Mouse (Mus musculus) C3H10T1/2 (cell line): ENCODE results near the gene Tpbpb. TPM values are rescaled to one million over a fixed set of nuclear protein-coding genes. Genes with fewer than 3 reads are reported as not detected.

ENCODE experiments used
- polyA plus RNA-seq, 2 experiments: library from polyadenylated mRNA; unstranded; fragments of >200 nt; fragmentation: generic; extraction: Trizol; gene quantifications; one replicate each; pipeline ENCODE4 v1.2.1; 2012; ENCODE audit warnings: missing spikeins in 2 of 2

The Tpbpb gene
- polyA plus RNA-seq: not detected

GRCm38 (mm10) chr13:60904780-60905179 lies at the start of gene Tpbpb:
TSS of gene Tpbpb (minus strand) at chr13:60904880.

GRCm38 (mm10) chr13:60941884-60942283 lies 37.2 kb upstream of the Tpbpb start, which contains the start of gene Tpbpa:
TSS of gene Tpbpa (minus strand) at chr13:60941984.

GRCm38 (mm10) chr13:60936500-60936901 lies 31.8 kb upstream of the Tpbpb start, which contains the start of the genes Gm49391 and Ctla2a:
TSS of gene Gm49391 (minus strand) at chr13:60936571.
TSS of gene Ctla2a (minus strand) at chr13:60936625.

GRCm38 (mm10) chr13:60935490-60935889 lies 30.8 kb upstream of the Tpbpb start, which contains the start of gene Gm49393:
TSS of gene Gm49393 (minus strand) at chr13:60935590.

GRCm38 (mm10) chr13:60897328-60897727 lies 7.4 kb downstream of the Tpbpb start, which contains the start of gene Ctla2b:
TSS of gene Ctla2b (minus strand) at chr13:60897447.

GRCm38 (mm10) chr13:60896794-60897193 lies 7.9 kb downstream of the Tpbpb start, which contains the start of gene Gm49392:
TSS of gene Gm49392 (minus strand) at chr13:60896894.

GRCm38 (mm10) chr13:60864281-60864680 lies 40.4 kb downstream of the Tpbpb start, which contains the start of gene 4930486L24Rik:
TSS of gene 4930486L24Rik (minus strand) at chr13:60864475.

Other genes with a start within 250 kb of the Tpbpb start
- not detected for gene BC051665, start 118.5 kb downstream of the Tpbpb start, polyA plus RNA-seq
- not detected for gene Ctsll3, start 102.0 kb downstream of the Tpbpb start, polyA plus RNA-seq
- gene 4930486L24Rik, start 40.4 kb downstream of the Tpbpb start, polyA plus RNA-seq: under 1 TPM; 0.09 to 0.21 TPM
- gene Gm49392, start 8.0 kb downstream of the Tpbpb start, polyA plus RNA-seq: under 1 TPM; 0.06 to 0.08 TPM
- under 1 TPM; 0.44 to 0.57 TPM for gene Ctla2b, start 7.4 kb downstream of the Tpbpb start, polyA plus RNA-seq
- not detected for gene Gm49393, start 30.7 kb upstream of the Tpbpb start, polyA plus RNA-seq
- gene Gm49391, start 31.7 kb upstream of the Tpbpb start, polyA plus RNA-seq: under 1 TPM; 0.29 to 0.30 TPM
- gene Ctla2a, start 31.7 kb upstream of the Tpbpb start, polyA plus RNA-seq: 1 to 10 TPM in 1 of 2 experiments, under 1 TPM in 1; 0.94 to 1.2 TPM
- not detected for gene Tpbpa, start 37.1 kb upstream of the Tpbpb start, polyA plus RNA-seq
- not detected for gene Ctsj, start 101.1 kb upstream of the Tpbpb start, polyA plus RNA-seq
- not detected for gene Ctsq, start 135.8 kb upstream of the Tpbpb start, polyA plus RNA-seq